Mouse (Mus musculus) spleen, adult 18-20 months (tissue): ENCODE measurements around the gene Iqck.

Experiments
- DNase-seq, 2 experiments: peaks; one replicate each; pipeline ENCODE4 v3.0.0; 2022; ENCODE audit warnings: mixed read lengths in 2 of 2

Gene Iqck

GRCm38 (mm10) chr7:118852611-118853010 is 2.9 kb upstream of the Iqck start:
- DNase-seq: no peak

- no peak for DNase-seq
Observed at GRCm38 (mm10) chr7:118854606-118855005, 946 bp upstream of the Iqck start.

GRCm38 (mm10) chr7:118855877-118856304 is 339 bp downstream of the Iqck start, which contains the start of gene Knop1:
Gene Knop1, minus strand, starts transcription at chr7:118856254.
- no peak for DNase-seq

- DNase-seq: no peak
Observed at GRCm38 (mm10) chr7:118858640-118859039, 3.1 kb downstream of the Iqck start.

GRCm38 (mm10) chr7:118865362-118865761 is 9.8 kb downstream of the Iqck start:
- no peak for DNase-seq

- no peak for DNase-seq
Observed at GRCm38 (mm10) chr7:118879466-118880029, 24.0 kb downstream of the Iqck start.

- DNase-seq: no peak
Observed at GRCm38 (mm10) chr7:118883957-118884356, 28.4 kb downstream of the Iqck start.

GRCm38 (mm10) chr7:118884969-118885368 is 29.4 kb downstream of the Iqck start:
- DNase-seq: no peak

GRCm38 (mm10) chr7:118887303-118888055 is 31.9 kb downstream of the Iqck start:
- no peak for DNase-seq

GRCm38 (mm10) chr7:118889046-118889680 is 33.6 kb downstream of the Iqck start:
- no peak for DNase-seq

- DNase-seq: no peak
Observed at GRCm38 (mm10) chr7:118895469-118896450, 40.2 kb downstream of the Iqck start.

GRCm38 (mm10) chr7:118898063-118898462 is 42.5 kb downstream of the Iqck start:
- DNase-seq: no peak

GRCm38 (mm10) chr7:118900090-118900489 is 44.5 kb downstream of the Iqck start:
- DNase-seq: no peak

GRCm38 (mm10) chr7:118902944-118903343 is 47.4 kb downstream of the Iqck start:
- DNase-seq: no peak

GRCm38 (mm10) chr7:118903879-118904278 is 48.3 kb downstream of the Iqck start:
- no peak for DNase-seq

GRCm38 (mm10) chr7:118904530-118904929 is 49.0 kb downstream of the Iqck start:
- DNase-seq: no peak

GRCm38 (mm10) chr7:118908961-118909515 is 53.5 kb downstream of the Iqck start:
- no peak for DNase-seq

GRCm38 (mm10) chr7:118910464-118910863 is 54.9 kb downstream of the Iqck start:
- no peak for DNase-seq

GRCm38 (mm10) chr7:118911170-118911569 is 55.6 kb downstream of the Iqck start:
- DNase-seq: no peak

- no peak for DNase-seq
Observed at GRCm38 (mm10) chr7:118911571-118911970, 56.0 kb downstream of the Iqck start.

- DNase-seq: no peak
Observed at GRCm38 (mm10) chr7:118912049-118912490, 56.5 kb downstream of the Iqck start.

GRCm38 (mm10) chr7:118914561-118915165 is 59.1 kb downstream of the Iqck start:
- no peak for DNase-seq
